Mouse (Mus musculus): ENCODE results near the gene Cbr4. TPM values are rescaled to one million over a fixed set of nuclear protein-coding genes. Genes with fewer than 3 reads are reported as not detected.

The Cbr4 gene
- polyA plus RNA-seq, 1 experiment from 2014 or later: 31.7 TPM

GRCm38 (mm10) chr8:61502277-61502676 is 14.7 kb downstream of the Cbr4 start:
- Histone ChIP-seq H3K4me1 (no peaks in the 10 kb centered on the region), H3K9me3 (no peaks in the 10 kb centered on the region), H3K36me3 (peaks cover 13% of the 10 kb centered on the region; the same call in 1 of the 2 replicates), H3K27me3 (ENCODE audit: insufficient read depth, poor library complexity, severe bottlenecking) (no peaks in the 10 kb centered on the region), H3K27ac (no peak overlapping the region), H3K4me3 (no peak overlapping the region)
- no peak for DNase-seq (ENCODE audit: low spot score)

DNA sequence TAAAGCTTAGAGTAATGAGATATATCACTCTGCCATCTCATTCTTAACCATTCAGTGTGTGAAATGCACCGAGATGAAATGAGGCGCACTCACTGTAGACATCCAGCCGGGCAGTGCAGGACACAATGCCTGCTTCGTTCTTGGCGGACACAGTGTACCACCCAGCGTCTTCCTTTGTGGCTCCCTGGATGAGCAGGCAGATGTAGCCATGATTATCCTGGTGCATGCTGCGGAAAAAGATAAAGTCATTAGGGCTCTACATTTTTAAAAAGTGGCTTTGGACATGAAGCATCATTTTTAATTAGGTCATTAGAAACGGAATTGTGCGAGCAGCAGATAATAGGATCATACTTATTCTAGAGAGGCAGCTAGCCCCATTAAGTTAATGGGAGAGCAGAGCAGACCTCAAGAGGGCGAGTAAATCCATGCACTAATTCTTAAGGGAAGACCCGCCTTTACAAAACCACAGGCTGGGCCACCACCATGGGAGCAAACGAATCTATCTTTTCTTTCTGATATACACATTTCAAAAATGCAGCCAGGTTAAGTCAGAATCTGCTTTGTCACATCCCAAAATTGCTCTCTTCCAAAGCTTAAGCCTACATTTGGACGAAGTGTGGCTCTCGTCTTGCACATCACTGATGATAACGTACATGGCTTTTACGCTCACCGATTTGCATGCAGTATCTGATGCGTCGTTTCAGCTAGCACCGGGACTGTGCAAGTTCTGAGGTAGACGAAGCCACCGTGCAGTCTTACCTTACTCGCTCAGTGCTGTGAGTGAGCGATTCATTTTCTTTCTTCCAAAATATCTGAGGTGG is 27.8 kb downstream of the Cbr4 start:
- H3K27ac ChIP-seq: no peak overlapping the region
- H3K4me3 ChIP-seq: no peak overlapping the region
- no peaks in the 10 kb centered on the region for H3K27me3 ChIP-seq (ENCODE audit: insufficient read depth, poor library complexity, severe bottlenecking)
- no peaks in the 10 kb centered on the region for H3K9me3 ChIP-seq
- no peak for DNase-seq (ENCODE audit: low spot score)
- peaks cover 94% of the 10 kb centered on the region for H3K36me3 ChIP-seq
- no peaks in the 10 kb centered on the region for H3K4me1 ChIP-seq
- WGBS: 90% methylated on average over 24 of the region's 24 CpGs

- H3K36me3 ChIP-seq: peaks cover 92% of the 10 kb centered on the region
- no peak overlapping the region for H3K27ac ChIP-seq
- DNase-seq (ENCODE audit: low spot score): peak; percentile 84
- no peak overlapping the region for H3K4me3 ChIP-seq
- H3K9me3 ChIP-seq: no peaks in the 10 kb centered on the region
- H3K27me3 ChIP-seq (ENCODE audit: insufficient read depth, poor library complexity, severe bottlenecking): no peaks in the 10 kb centered on the region
- 60% methylated on average over 25 of the region's 25 CpGs for WGBS
- no peaks in the 10 kb centered on the region for H3K4me1 ChIP-seq
Measured at GRCm38 (mm10) chr8:61515931-61516744, 28.6 kb downstream of the Cbr4 start.

GRCm38 (mm10) chr8:61516745-61517501 is 29.4 kb downstream of the Cbr4 start:
- no peak overlapping the region for H3K27ac ChIP-seq
- no peak for DNase-seq (ENCODE audit: low spot score)
- peaks cover 92% of the 10 kb centered on the region for H3K36me3 ChIP-seq
- 85% methylated on average over 8 of the region's 8 CpGs for WGBS
- no peak overlapping the region for H3K4me3 ChIP-seq
- no peaks in the 10 kb centered on the region for H3K4me1 ChIP-seq
- H3K27me3 ChIP-seq (ENCODE audit: insufficient read depth, poor library complexity, severe bottlenecking): no peaks in the 10 kb centered on the region
- no peaks in the 10 kb centered on the region for H3K9me3 ChIP-seq

DNA sequence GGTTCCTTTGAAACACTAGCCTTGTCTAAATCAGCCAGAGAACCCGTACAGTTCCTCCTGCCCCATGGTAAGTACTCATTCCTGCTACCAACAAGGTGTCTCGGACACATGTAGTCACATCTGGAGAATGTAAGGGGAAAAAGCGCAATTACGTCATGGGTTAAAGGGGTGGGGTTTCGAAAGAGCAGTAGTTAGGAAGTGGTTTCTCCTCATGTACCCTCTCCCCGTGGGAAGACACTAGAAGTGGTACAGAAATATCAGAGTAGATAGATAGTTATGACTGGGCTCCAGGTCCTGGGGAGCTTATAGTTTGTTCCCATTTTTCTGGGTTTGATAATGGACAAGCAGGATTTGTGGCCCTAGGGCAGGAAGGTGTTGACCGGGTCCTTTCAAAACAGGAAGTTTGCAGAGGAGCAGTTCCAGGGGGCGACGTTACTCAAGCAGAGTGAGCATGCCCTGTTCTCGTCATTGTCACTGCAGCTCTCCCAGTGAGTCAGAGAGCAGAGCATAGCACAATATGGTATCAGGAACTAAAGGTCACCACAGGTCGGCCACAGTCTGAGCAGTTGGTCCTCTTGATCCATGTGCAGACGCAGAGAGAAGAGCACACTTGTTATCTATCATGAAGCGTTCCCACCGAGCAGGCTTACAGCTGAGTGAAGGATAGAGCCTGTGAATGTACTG is 30.1 kb downstream of the Cbr4 start:
- H3K36me3 ChIP-seq: peaks cover 92% of the 10 kb centered on the region
- H3K4me3 ChIP-seq: no peak overlapping the region
- no peaks in the 10 kb centered on the region for H3K9me3 ChIP-seq
- DNase-seq (ENCODE audit: low spot score): no peak
- H3K27me3 ChIP-seq (ENCODE audit: insufficient read depth, poor library complexity, severe bottlenecking): no peaks in the 10 kb centered on the region
- H3K27ac ChIP-seq: no peak overlapping the region
- H3K4me1 ChIP-seq: no peaks in the 10 kb centered on the region
- 60% methylated on average over 14 of the region's 14 CpGs for WGBS

DNA sequence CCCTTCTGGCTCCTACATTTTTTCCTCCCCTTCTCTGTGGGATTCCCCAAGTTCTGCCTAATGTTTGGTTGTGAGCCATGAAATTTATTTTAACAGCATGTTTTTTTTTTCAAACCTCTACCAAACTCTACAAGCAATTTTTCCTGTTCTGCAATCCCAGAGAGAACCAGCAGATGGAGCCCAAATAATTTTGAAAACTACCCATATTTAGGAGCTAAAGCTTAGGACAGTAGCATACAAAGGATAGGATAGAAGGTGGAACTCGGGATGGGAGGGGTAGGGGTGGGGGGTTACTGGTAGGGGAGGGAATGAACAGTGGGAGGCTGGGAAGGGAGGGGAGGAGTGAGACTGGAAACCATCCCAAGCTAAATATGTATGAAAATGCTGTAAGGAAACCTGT is 34.6 kb downstream of the Cbr4 start:
- Histone ChIP-seq H3K4me3 (no peak overlapping the region), H3K4me1 (no peaks in the 10 kb centered on the region), H3K27me3 (ENCODE audit: insufficient read depth, poor library complexity, severe bottlenecking) (no peaks in the 10 kb centered on the region), H3K9me3 (no peaks in the 10 kb centered on the region), H3K27ac (no peak overlapping the region), H3K36me3 (peaks cover 89% of the 10 kb centered on the region)
- DNase-seq (ENCODE audit: low spot score): no peak
- 17% methylated on average over 1 of the region's 1 CpGs for WGBS

DNA sequence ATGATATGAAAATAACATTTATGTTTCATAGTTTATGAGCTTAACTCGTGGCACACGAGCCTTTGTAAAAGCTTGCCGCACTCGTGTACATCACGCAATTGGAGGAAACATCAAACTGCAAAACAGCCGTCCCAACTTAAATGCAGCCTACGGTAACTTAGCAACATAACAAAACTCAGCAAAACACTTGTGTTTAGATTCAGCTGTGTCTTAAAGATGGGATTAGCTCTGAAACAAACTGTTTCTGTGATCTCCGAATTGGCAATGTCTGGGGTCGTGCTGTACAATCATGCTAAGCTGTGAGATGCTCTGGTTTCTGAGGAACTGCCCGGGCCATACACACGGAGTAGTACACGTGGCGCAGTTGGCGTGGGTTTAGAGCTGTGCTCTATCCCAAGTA is 39.5 kb downstream of the Cbr4 start:
- 94% methylated on average over 14 of the region's 14 CpGs for WGBS
- Histone ChIP-seq H3K4me1 (no peaks in the 10 kb centered on the region), H3K9me3 (no peaks in the 10 kb centered on the region), H3K4me3 (no peak overlapping the region), H3K27me3 (ENCODE audit: insufficient read depth, poor library complexity, severe bottlenecking) (no peaks in the 10 kb centered on the region), H3K27ac (no peak overlapping the region), H3K36me3 (peaks cover 93% of the 10 kb centered on the region)
- DNase-seq (ENCODE audit: low spot score): no peak

DNA sequence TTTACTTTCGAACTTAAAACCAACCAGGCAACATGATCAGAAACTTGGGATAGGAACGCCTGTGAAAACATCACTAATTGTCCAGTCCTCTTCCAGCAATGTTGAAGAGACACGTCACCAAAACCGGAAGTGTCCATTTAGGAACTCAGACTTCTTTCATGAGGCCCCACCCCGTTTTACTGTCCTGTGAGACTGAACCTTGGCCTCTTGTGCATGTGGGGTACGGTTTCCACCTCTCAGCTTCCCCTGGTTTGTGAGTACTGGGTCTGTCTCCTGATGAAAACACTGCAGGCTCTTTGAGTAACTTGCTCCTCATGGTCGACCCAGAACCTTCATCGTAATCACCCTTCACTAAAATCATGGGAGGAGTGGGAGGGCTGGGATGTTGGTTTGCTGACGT is 40.7 kb downstream of the Cbr4 start:
- H3K9me3 ChIP-seq: no peaks in the 10 kb centered on the region
- H3K36me3 ChIP-seq: peaks cover 90% of the 10 kb centered on the region
- H3K4me3 ChIP-seq: no peak overlapping the region
- 93% methylated on average over 9 of the region's 9 CpGs for WGBS
- H3K4me1 ChIP-seq: no peaks in the 10 kb centered on the region
- no peak for DNase-seq (ENCODE audit: low spot score)
- H3K27me3 ChIP-seq (ENCODE audit: insufficient read depth, poor library complexity, severe bottlenecking): no peaks in the 10 kb centered on the region
- no peak overlapping the region for H3K27ac ChIP-seq

DNA sequence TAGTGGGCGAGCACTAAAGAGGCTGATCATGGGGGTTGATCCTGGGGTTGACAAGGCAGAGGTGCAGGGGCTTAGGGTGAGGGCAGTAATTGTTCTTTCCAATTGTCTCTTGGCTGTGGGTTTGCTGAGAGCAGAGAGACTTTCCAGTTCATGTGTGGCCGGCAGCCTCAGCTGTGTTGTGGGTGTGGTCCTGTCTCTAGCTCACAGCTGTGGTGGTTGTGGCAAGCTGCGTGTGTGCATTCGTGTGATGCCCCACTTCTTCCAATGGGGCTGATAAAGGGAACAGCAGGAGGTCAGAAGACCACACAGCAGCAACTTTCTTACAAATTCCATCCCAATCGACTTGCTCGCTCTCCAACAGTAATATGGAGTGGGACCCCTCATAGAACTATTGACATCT is 41.1 kb downstream of the Cbr4 start:
- WGBS: 78% methylated on average over 6 of the region's 6 CpGs
- H3K4me3 ChIP-seq: no peak overlapping the region
- no peak overlapping the region for H3K27ac ChIP-seq
- no peaks in the 10 kb centered on the region for H3K27me3 ChIP-seq (ENCODE audit: insufficient read depth, poor library complexity, severe bottlenecking)
- H3K9me3 ChIP-seq: no peaks in the 10 kb centered on the region
- no peak for DNase-seq (ENCODE audit: low spot score)
- peaks cover 92% of the 10 kb centered on the region for H3K36me3 ChIP-seq
- no peaks in the 10 kb centered on the region for H3K4me1 ChIP-seq

GRCm38 (mm10) chr8:61531944-61532795 is 44.6 kb downstream of the Cbr4 start:
- H3K36me3 ChIP-seq: peaks cover 92% of the 10 kb centered on the region

GRCm38 (mm10) chr8:61532831-61533230 is 45.3 kb downstream of the Cbr4 start:
- 85% methylated on average over 5 of the region's 5 CpGs for WGBS
- H3K4me1 ChIP-seq: peaks cover 4% of the 10 kb centered on the region; the same call in 1 of the 2 replicates
- no peak overlapping the region for H3K27ac ChIP-seq
- H3K9me3 ChIP-seq: no peaks in the 10 kb centered on the region
- no peak for DNase-seq (ENCODE audit: low spot score)
- H3K36me3 ChIP-seq: peaks cover 92% of the 10 kb centered on the region
- no peak overlapping the region for H3K4me3 ChIP-seq
- no peaks in the 10 kb centered on the region for H3K27me3 ChIP-seq (ENCODE audit: insufficient read depth, poor library complexity, severe bottlenecking)

More at GRCm38 (mm10) chr8:61531944-61532795, 44.6 kb downstream of the Cbr4 start:
- no peak for DNase-seq (ENCODE audit: low spot score)
- Histone ChIP-seq H3K27ac (no peak overlapping the region), H3K9me3 (no peaks in the 10 kb centered on the region), H3K4me1 (peaks cover 4% of the 10 kb centered on the region; the same call in 1 of the 2 replicates), H3K4me3 (no peak overlapping the region), H3K27me3 (ENCODE audit: insufficient read depth, poor library complexity, severe bottlenecking) (no peaks in the 10 kb centered on the region)
- WGBS: 64% methylated on average over 22 of the region's 22 CpGs
